Mouse (Mus musculus): ENCODE measurements around the gene Mfsd4b3.

The Mfsd4b3 gene

DNA sequence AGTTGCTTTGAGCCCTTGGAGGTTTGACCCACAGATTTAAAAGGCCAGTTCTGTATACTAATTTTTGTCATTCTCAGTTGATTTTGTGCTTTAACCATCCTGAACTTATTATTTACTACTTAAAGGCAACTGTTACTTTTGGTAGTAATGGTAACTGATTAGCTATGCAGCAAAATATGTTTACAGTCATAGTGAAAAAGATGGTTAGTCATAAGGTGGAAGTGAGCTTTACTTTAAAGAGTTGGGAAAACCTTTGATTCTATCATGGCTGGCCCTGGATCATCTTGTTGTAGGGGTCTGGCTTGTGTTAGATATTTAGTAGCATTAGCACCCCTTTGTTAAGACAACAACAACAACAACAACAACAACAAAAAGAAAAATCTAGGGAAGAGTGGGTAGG, 47.3 kb downstream of the Mfsd4b3 start:
- DNase-seq, result no peak

DNA sequence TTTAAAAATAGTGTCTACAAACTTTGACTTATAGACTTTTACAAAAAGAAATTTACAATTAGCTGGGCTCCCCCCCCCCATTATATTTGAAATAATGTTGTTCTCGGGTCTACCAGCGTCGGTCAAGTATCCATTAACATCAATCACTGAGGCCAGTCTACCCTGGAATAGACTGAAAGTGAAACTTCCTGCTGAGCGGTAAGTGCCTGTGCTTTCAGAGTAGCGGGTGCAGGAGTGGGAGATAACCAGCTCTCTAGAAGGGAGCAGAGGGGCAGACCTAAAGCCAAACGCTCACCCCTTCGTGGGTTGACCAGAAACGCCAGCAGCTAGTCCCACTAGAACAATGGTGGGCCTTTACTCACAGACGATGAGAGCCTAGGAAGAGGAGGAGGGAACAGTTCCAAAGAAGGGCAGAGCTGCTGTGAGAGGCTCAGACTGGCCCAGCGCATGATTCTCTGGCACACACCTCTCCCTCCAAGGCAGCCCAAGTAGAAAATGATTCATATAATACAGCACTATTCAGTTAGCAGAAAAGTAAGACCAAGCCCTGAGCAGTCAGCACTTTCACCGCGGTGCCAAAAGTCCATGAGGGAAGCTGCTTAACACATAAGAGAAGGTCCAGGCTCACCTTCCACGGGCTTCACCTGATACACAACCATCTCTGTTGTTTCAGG, 51.0 kb downstream of the Mfsd4b3 start:
- no peak for DNase-seq

DNA sequence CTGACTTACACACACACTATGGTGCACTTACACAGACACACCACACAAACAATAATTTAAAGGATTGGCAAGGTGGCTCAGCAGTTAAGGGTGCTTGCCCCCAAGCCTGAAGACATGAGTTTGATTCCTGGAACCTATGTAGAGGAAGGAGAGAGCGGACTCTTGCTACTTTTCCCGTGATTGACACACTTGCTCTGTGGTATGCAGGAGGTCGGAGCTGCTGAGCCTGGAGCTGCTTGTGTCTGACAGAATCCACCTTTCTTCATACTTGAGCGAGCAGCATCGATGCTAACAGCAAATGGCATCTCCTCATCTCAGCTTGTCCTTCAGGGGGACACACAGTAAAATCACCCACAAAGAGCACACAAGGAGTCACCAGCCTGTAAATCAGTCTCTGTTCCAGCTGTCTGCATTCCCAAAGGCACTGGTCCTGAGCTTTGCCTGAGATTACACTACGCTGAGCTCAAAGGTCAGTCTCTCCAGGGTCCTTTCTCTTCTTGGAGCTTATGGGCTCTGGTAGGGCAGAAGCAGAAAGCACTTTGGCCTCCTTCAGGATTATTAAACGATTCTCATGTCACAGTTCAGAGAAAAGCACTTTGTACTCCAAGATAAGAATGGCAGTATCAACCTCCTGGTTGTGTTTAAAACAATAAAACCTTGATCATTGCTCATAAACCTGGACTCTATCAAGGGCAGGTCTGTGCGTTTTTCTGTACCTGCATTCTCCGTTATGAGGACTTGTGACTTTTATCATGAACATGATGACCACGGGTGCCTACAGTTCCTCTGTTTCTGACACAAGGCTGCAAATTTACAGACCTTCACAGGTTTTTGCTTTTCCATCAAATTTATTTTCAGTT, 52.9 kb downstream of the Mfsd4b3 start:
- no peak for DNase-seq

DNA sequence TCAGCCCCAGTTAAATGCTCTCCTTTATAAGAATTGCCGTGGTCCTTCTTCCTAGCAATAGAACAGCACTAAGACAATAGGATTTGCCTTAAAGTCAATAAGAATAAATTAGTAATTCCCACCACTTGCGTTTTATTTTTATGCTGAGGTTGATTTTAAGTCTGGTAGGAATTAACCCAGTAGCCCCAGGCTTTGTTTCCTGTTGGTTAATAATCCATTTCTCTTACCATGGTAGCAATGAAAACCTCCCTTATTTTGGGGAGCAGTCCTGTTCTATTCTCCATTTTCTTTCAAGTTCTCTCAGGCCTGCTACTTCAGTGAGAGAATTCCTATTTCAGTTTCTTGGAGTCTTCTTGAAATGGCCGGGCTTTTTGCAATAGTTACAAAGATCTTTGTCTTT, 55.8 kb downstream of the Mfsd4b3 start:
- no peak for DNase-seq

DNA sequence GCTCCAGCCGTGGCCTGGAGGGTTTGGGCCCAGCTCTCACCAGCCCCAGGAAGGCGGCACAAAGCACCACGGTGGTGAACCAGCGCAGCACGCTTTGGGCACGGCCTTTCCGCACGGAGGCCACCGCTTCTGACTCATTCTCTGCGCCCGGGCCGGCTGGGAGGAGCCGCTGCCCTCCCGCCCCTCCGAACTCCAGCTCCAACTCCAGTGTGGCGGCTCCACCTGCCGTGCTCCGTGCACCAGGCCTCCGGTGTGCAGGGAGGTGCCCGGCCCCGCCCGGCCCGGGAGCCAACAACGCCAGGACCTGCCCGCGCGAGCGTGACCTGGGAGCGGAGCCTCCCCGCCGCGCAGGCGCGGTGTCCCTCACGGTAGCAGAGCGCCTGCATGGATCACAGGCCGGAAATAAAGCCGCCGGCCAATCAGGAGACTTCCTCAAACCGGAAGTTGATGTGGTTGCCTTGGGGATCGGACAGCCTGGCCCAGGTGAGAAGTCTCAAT, 61.0 kb downstream of the Mfsd4b3 start, which contains the start of gene Mfsd4b4:
TSS of gene Mfsd4b4 (minus strand) at position 365 of the 498 bp plus-strand sequence.
- peak; percentile 89 to 93 for DNase-seq

Data from lung, adult 18-20 months (tissue).